Mouse (Mus musculus) spleen, adult 2 months (tissue): ENCODE results near the gene Usp15.

Experiments
- CTCF ChIP-seq: fragments of 200-500 bp; IDR thresholded peaks from 2 replicates; pipeline ENCODE4 v1.5.1; 2011; ENCODE audit warnings: mild to moderate bottlenecking, inconsistent platforms; ENCODE audit not compliant: insufficient read depth, insufficient read length, insufficient replicate concordance; ENCODE audit errors: extremely low read depth
- POLR2A ChIP-seq: fragments of 200-500 bp; IDR thresholded peaks from 2 replicates; pipeline ENCODE4 v1.6.1; 2011; ENCODE audit warnings: low read depth, low read length, inconsistent platforms

DNA sequence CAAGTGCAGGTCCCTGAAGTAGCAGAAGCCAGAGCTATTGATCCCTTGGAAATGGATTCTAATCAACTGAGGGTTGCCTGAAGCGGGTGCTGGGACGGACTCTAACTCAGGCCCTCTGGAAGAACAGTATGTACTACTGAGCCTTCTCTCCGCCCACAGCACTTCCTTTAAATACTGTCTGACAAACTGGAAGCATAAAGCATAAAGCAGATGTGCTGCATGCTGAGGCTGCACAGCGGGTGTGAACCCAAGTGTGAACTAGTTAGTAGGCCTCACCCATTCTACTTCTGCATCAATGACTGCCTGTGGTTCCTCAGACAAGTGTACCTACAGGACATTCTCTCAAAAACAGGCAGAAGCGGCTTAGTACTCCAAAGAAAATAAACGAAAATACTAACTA, 41.0 kb downstream of the Usp15 start:
- TF ChIP-seq POLR2A = no peak
- no peak for TF ChIP-seq CTCF
